Mouse (Mus musculus): ENCODE results near the gene Fhad1. TPM values are rescaled to one million over a fixed set of nuclear protein-coding genes. Genes with fewer than 3 reads are reported as not detected.
A peak's percentile ranks its signal among the peaks of the same experiment; 100 is the strongest.

Gene Fhad1
- total RNA-seq, 2 experiments from 2014 or later, result 5.1 to 10.8 TPM

GRCm38 (mm10) chr4:141952824-141953223 lies 62.1 kb downstream of the Fhad1 start:
- peak in 1 of 2 experiments; percentile 28 for DNase-seq (ENCODE audit: low spot score in 2 of 2)
- intact Hi-C loops (cut with DNase I), result no loop called here

GRCm38 (mm10) chr4:141952114-141952513 lies 62.8 kb downstream of the Fhad1 start:
- peak; percentile 64 to 71 for DNase-seq (ENCODE audit: low spot score in 2 of 2)
- intact Hi-C loops (cut with DNase I), result no loop called here

- intact Hi-C loops (cut with DNase I), result no loop called here
- no peak for DNase-seq (ENCODE audit: low spot score in 2 of 2)
Measured at GRCm38 (mm10) chr4:141949436-141949835, 65.4 kb downstream of the Fhad1 start.

GRCm38 (mm10) chr4:141948822-141949221 lies 66.1 kb downstream of the Fhad1 start:
- no peak for DNase-seq (ENCODE audit: low spot score in 2 of 2)
- intact Hi-C loops (cut with DNase I), result no loop called here

- DNase-seq (ENCODE audit: low spot score in 2 of 2), result no peak
- intact Hi-C loops (cut with DNase I), result no loop called here
Measured at GRCm38 (mm10) chr4:141942403-141942802, 72.5 kb downstream of the Fhad1 start.

- intact Hi-C loops (cut with DNase I), result no loop called here
Measured at GRCm38 (mm10) chr4:141941289-141941688, 73.6 kb downstream of the Fhad1 start.

GRCm38 (mm10) chr4:141938535-141938934 lies 76.3 kb downstream of the Fhad1 start:
- intact Hi-C loops (cut with DNase I), result no loop called here
- DNase-seq (ENCODE audit: low spot score in 2 of 2), result no peak

More at GRCm38 (mm10) chr4:141941289-141941688, 73.6 kb downstream of the Fhad1 start:
- no peak for DNase-seq (ENCODE audit: low spot score in 2 of 2)

- DNase-seq (ENCODE audit: low spot score in 2 of 2), result no peak
- intact Hi-C loops (cut with DNase I), result no loop called here
Measured at GRCm38 (mm10) chr4:141932785-141933574, 81.9 kb downstream of the Fhad1 start.

GRCm38 (mm10) chr4:141931526-141931925 lies 83.4 kb downstream of the Fhad1 start:
- no peak for DNase-seq (ENCODE audit: low spot score in 2 of 2)
- intact Hi-C loops (cut with DNase I), result no loop called here

- intact Hi-C loops (cut with DNase I), result no loop called here
- no peak for DNase-seq (ENCODE audit: low spot score in 2 of 2)
Measured at GRCm38 (mm10) chr4:141930001-141930400, 84.9 kb downstream of the Fhad1 start.

GRCm38 (mm10) chr4:141928881-141929281 lies 86.0 kb downstream of the Fhad1 start:
- peak; percentile 46 to 60 for DNase-seq (ENCODE audit: low spot score in 2 of 2)
- intact Hi-C loops (cut with DNase I), result no loop called here

GRCm38 (mm10) chr4:141925781-141926345 lies 89.0 kb downstream of the Fhad1 start:
- intact Hi-C loops (cut with DNase I), result no loop called here
- no peak for DNase-seq (ENCODE audit: low spot score in 2 of 2)

GRCm38 (mm10) chr4:141923961-141924360 lies 90.9 kb downstream of the Fhad1 start:
- DNase-seq (ENCODE audit: low spot score in 2 of 2), result no peak
- intact Hi-C loops (cut with DNase I), result no loop called here

GRCm38 (mm10) chr4:141920391-141920790 lies 94.5 kb downstream of the Fhad1 start:
- DNase-seq (ENCODE audit: low spot score in 2 of 2), result no peak
- intact Hi-C loops (cut with DNase I), result no loop called here

GRCm38 (mm10) chr4:141917735-141918419 lies 97.0 kb downstream of the Fhad1 start:
- intact Hi-C loops (cut with DNase I), result no loop called here
- DNase-seq (ENCODE audit: low spot score in 2 of 2), result no peak

GRCm38 (mm10) chr4:141914040-141914439 lies 100.8 kb downstream of the Fhad1 start:
- DNase-seq (ENCODE audit: low spot score in 2 of 2), result peak in 1 of 2 experiments; percentile 23
- intact Hi-C loops (cut with DNase I), result no loop called here

- intact Hi-C loops (cut with DNase I), result no loop called here
- DNase-seq (ENCODE audit: low spot score in 2 of 2), result no peak
Measured at GRCm38 (mm10) chr4:141913201-141913993, 101.5 kb downstream of the Fhad1 start.

- DNase-seq (ENCODE audit: low spot score in 2 of 2), result no peak
- intact Hi-C loops (cut with DNase I), result no loop called here
Measured at GRCm38 (mm10) chr4:141904710-141905109, 110.2 kb downstream of the Fhad1 start.

GRCm38 (mm10) chr4:141902479-141902858 lies 112.4 kb downstream of the Fhad1 start:
- intact Hi-C loops (cut with DNase I), result no loop called here
- no peak for DNase-seq (ENCODE audit: low spot score in 2 of 2)
